Mouse (Mus musculus) hindbrain, embryonic 12.5 days (tissue): ENCODE results near the gene Vstm4. TPM values are rescaled to one million over a fixed set of nuclear protein-coding genes. Genes with fewer than 3 reads are reported as not detected.

Experiments
- ATAC-seq: fragments of 200-750 bp; cut with Nextera tagmentation; 2 replicates; pipeline ENCODE4 v1.8.0; 2017; ENCODE audit warnings: moderate TSS enrichment; ENCODE audit not compliant: low FRiP score
- H3K27ac ChIP-seq: fragments of 300-500 bp; sonication (generic); 2 replicates; pipeline ENCODE4 v1.5.1; 2016; ENCODE audit warnings: mild to moderate bottlenecking
- H3K27me3 ChIP-seq: fragments of 300-500 bp; sonication (generic); 2 replicates; pipeline ENCODE4 v1.6.1; 2016; ENCODE audit warnings: mild to moderate bottlenecking
- H3K36me3 ChIP-seq: fragments of 300-500 bp; sonication (generic); 2 replicates; pipeline ENCODE4 v1.6.1; 2016; ENCODE audit warnings: mild to moderate bottlenecking
- H3K4me1 ChIP-seq: fragments of 300-500 bp; sonication (generic); 2 replicates; pipeline ENCODE4 v1.6.1; 2016
- H3K4me2 ChIP-seq: fragments of 300-500 bp; sonication (generic); replicated peaks from 2 replicates; pipeline ENCODE4 v1.6.1; 2016; ENCODE audit warnings: mild to moderate bottlenecking
- H3K4me3 ChIP-seq: fragments of 300-500 bp; sonication (generic); 2 replicates; pipeline ENCODE4 v1.5.1; 2016; ENCODE audit warnings: mild to moderate bottlenecking
- H3K9ac ChIP-seq: fragments of 300-500 bp; sonication (generic); 2 replicates; pipeline ENCODE4 v1.6.1; 2016; ENCODE audit warnings: mild to moderate bottlenecking, moderate library complexity
- H3K9me3 ChIP-seq: fragments of 300-500 bp; sonication (generic); replicated peaks from 2 replicates; pipeline ENCODE4 v1.6.1; 2016; ENCODE audit warnings: mild to moderate bottlenecking
- WGBS: fragments of 180-500 bp; shearing (Covaris S2); methylation state at CpG from one replicate; pipeline ENCODE4 v1.1.7; 2016; 5-methylcytosine and 5-hydroxymethylcytosine counted together
- polyA plus RNA-seq: library from polyadenylated mRNA; unstranded; fragments of >200 nt; fragmentation: Nextera tagmentation; extraction: Ambion mirVana; gene quantifications from 2 replicates; pipeline ENCODE4 v1.2.1, GENCODE M21; 2016

Gene Vstm4
- polyA plus RNA-seq, 1 experiment from 2014 or later, result 7.3 TPM

DNA sequence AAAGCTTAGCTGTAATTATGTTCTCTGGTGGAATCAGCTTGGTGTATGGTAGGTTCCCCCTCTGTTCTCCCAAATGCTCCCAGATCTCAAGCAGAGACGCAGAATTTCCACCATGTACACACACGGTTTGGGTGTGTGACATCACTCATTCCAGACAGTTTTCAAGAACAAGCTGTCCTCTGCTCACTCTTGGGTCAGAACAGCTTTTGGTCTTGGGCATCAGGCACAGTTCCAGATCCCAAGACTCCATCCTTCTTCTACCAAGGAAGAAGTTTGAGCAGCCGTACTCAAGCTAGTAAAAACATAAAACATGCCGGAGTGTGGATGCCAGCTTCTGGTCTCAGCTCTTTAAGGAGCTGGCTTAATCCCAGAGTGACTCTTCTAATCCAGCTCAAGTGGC is 54.6 kb downstream of the Vstm4 start:
- Histone ChIP-seq H3K36me3 (no peaks in the 10 kb centered on the region), H3K4me2 (no peak overlapping the region), H3K27ac (no peak overlapping the region), H3K9me3 (no peaks in the 10 kb centered on the region), H3K27me3 (no peaks in the 10 kb centered on the region), H3K4me1 (no peaks in the 10 kb centered on the region), H3K4me3 (no peak overlapping the region), H3K9ac (no peak overlapping the region)
- 92% methylated on average over 4 of the region's 4 CpGs for WGBS
- ATAC-seq, result no peak

DNA sequence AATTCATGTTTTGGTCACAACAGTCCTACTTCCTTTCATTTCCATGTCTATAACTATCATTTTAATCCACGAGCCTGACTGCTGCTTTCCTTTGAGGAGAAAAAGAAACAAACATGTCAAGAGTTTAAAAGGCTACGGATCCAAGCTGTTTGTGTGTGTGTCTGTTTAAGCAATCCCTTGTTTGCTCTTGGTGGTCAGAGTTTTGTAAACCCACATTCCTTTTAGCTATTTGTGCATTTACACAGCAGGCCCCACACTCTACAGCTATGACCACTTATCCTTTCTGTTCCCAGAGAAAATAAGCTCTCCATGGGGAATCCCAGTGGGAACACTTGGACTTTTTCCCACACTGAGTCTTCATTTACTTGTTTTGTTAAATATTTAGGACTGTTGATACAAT is 58.8 kb downstream of the Vstm4 start:
- Histone ChIP-seq H3K9me3 (no peaks in the 10 kb centered on the region), H3K4me2 (no peak overlapping the region), H3K4me3 (no peak overlapping the region), H3K27ac (no peak overlapping the region), H3K9ac (no peak overlapping the region), H3K4me1 (no peaks in the 10 kb centered on the region), H3K27me3 (no peaks in the 10 kb centered on the region), H3K36me3 (no peaks in the 10 kb centered on the region)
- no peak for ATAC-seq
- WGBS, result 50% methylated on average over 2 of the region's 2 CpGs

DNA sequence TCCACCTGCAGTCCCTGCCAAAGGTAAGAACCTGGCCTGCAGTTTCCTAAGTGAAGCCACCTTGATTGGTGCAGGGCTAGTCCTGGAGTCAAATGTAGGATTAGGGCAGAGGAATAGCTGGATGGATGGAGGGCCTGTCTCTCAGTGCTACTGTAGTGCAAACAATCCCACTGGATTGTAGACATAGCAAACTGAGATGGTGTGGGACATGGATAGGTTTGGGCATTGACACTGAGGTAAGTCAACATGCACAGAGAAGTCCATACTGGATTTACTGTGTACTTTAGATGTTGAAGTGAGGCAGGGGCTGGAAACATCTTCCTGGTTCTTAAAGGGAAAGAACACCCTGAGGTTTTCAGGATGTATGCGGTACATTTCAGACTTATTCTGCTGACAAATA is 61.4 kb downstream of the Vstm4 start:
- no peaks in the 10 kb centered on the region for H3K4me1 ChIP-seq
- no peaks in the 10 kb centered on the region for H3K36me3 ChIP-seq
- H3K4me2 ChIP-seq, result no peak overlapping the region
- no peaks in the 10 kb centered on the region for H3K27me3 ChIP-seq
- WGBS, result 98% methylated on average over 1 of the region's 1 CpGs
- no peak overlapping the region for H3K4me3 ChIP-seq
- H3K9ac ChIP-seq, result no peak overlapping the region
- no peak overlapping the region for H3K27ac ChIP-seq
- ATAC-seq, result no peak
- no peaks in the 10 kb centered on the region for H3K9me3 ChIP-seq

DNA sequence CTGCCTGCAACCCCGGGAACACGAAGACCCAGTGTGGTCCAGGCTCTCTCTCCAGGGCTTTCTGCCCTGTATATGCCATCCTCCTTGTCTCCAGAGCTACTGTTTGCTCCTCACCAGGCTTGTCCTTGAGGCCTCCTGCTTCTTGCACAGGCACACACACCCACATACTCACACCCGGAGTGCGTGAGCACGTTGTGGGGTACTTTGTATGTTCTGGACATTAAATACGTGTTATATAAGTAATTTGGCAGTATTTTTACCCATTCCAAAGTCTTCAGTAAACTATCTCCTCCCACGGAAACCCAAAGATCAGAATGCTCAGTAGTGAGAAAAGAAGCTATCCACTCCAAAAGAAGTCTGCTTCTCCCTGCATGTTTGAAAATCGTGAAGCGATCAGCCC is 67.3 kb downstream of the Vstm4 start:
- Histone ChIP-seq H3K4me3 (no peak overlapping the region), H3K9ac (no peak overlapping the region), H3K4me2 (no peak overlapping the region), H3K36me3 (no peaks in the 10 kb centered on the region), H3K9me3 (no peaks in the 10 kb centered on the region), H3K27me3 (no peaks in the 10 kb centered on the region), H3K27ac (no peak overlapping the region), H3K4me1 (no peaks in the 10 kb centered on the region)
- no peak for ATAC-seq
- 88% methylated on average over 9 of the region's 9 CpGs for WGBS

DNA sequence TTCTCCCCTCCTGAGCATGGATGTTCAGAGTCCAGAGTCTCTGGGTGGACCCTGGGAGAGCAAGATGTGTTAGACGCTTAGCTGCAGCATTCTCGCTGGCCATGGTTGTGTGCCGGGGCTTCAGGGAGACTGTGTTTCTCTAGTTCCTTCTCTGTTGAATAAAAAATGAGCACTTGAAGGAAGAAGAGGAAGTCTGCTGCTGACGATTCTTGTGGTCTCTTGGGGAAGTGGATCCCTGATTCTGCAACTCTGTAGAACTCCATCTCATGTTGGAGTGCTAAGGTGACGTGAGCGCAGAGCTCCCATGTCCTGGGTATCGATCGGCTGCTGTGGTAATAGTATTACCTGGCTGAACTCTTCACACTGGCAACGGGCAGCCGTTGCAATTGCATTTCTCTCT is 75.2 kb downstream of the Vstm4 start:
- no peaks in the 10 kb centered on the region for H3K9me3 ChIP-seq
- no peaks in the 10 kb centered on the region for H3K36me3 ChIP-seq
- no peak for ATAC-seq
- no peaks in the 10 kb centered on the region for H3K27me3 ChIP-seq
- WGBS, result 89% methylated on average over 10 of the region's 10 CpGs
- H3K9ac ChIP-seq, result no peak overlapping the region
- no peak overlapping the region for H3K4me2 ChIP-seq
- H3K4me1 ChIP-seq, result no peaks in the 10 kb centered on the region
- H3K4me3 ChIP-seq, result no peak overlapping the region
- no peak overlapping the region for H3K27ac ChIP-seq

DNA sequence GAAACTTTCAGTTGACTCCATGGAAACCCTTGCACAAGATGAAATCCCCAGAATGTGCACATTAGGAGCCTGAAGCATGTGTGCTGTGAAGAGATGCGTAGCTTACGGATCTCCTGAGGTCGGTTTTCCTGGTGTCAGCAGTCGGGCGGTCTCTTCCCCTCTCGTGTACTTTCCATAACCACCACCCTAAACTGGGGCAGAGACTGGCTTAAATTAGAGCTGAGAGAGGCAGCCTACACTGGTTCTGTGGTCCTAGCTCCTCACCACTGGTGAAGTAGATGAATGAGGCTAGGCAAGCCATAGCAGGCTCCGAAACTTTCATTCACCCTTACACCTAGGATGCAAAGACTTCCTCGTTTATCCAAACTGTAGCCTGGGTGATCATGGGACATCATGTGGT is 75.7 kb downstream of the Vstm4 start:
- Histone ChIP-seq H3K4me1 (no peaks in the 10 kb centered on the region), H3K27me3 (no peaks in the 10 kb centered on the region), H3K9ac (no peak overlapping the region), H3K4me3 (no peak overlapping the region), H3K27ac (no peak overlapping the region), H3K9me3 (no peaks in the 10 kb centered on the region), H3K4me2 (no peak overlapping the region), H3K36me3 (no peaks in the 10 kb centered on the region)
- ATAC-seq, result no peak
- 84% methylated on average over 8 of the region's 8 CpGs for WGBS

DNA sequence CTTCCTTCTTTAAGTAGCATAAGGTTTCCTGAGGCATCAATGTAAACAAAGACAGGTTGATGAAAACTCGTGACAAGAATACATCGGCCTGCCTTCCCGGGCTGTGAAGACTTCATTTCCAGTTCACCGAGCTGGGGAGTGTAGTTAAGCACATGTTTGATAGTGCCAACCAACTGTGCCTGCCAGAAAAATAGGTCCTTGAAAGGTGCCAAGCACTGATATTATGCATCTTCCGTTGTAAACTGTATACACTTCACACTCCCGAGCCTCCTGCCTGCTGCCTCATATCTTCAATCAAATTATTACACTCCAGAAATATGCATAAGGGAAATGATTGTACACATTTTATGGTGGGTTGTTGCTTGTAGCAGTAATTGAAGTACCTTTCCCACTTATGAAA is 77.5 kb downstream of the Vstm4 start:
- Histone ChIP-seq H3K9ac (no peak overlapping the region), H3K9me3 (no peaks in the 10 kb centered on the region), H3K36me3 (no peaks in the 10 kb centered on the region), H3K4me2 (no peak overlapping the region), H3K27me3 (no peaks in the 10 kb centered on the region), H3K4me3 (no peak overlapping the region), H3K4me1 (no peaks in the 10 kb centered on the region), H3K27ac (no peak overlapping the region)
- WGBS, result 78% methylated on average over 6 of the region's 6 CpGs
- ATAC-seq, result no peak

DNA sequence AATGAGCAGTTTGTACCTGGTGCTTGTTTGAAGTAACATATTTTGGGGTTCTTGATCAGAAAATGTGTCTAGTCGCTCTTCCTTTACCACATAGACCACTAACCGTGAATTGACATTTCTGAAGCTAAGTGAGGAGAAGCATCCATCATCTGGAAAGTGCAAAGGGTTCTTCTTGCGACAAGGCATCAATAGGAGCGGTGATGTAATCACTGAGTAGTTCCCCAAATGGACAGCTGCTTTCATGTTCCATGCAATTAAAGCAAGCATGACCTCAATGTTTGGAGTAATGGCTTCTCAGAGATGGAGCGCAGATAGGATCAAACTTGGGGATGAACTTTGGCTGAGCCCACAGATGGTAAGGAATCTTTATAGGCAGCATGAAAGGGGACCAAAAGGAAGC is 82.7 kb downstream of the Vstm4 start:
- H3K9me3 ChIP-seq, result no peaks in the 10 kb centered on the region
- no peak overlapping the region for H3K27ac ChIP-seq
- H3K36me3 ChIP-seq, result no peaks in the 10 kb centered on the region
- no peak overlapping the region for H3K4me3 ChIP-seq
- ATAC-seq, result no peak
- WGBS, result 78% methylated on average over 5 of the region's 5 CpGs
- H3K4me1 ChIP-seq, result 0 out of 2 replicates have a peak, but pooled peaks cover 5% of the 10 kb centered on the region
- H3K27me3 ChIP-seq, result no peaks in the 10 kb centered on the region
- no peak overlapping the region for H3K4me2 ChIP-seq
- H3K9ac ChIP-seq, result no peak overlapping the region

DNA sequence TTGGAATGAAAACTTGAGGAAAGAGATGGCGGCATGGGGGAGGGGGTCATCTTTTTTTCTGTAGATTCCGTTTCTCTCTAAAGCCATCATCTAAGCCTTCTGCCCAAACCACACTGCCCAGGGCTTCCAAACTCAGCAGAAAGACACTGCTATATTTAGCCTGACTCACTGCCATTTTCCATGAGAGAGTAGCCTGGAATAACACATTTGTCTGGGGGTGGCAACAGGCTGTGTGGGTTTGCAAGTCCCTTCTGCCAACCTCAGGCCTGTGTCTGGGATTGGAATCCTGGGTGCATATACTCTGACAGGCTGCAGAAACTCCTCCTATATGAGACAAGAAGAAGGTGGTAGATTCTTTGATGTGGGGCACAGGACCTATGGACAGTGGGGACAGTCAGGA is 91.0 kb downstream of the Vstm4 start:
- no peak overlapping the region for H3K4me3 ChIP-seq
- no peak overlapping the region for H3K4me2 ChIP-seq
- H3K4me1 ChIP-seq, result peaks cover 15% of the 10 kb centered on the region
- no peaks in the 10 kb centered on the region for H3K36me3 ChIP-seq
- H3K27me3 ChIP-seq, result peaks cover 2% of the 10 kb centered on the region; the same call in 1 of the 2 replicates
- 97% methylated on average over 2 of the region's 2 CpGs for WGBS
- H3K9me3 ChIP-seq, result no peaks in the 10 kb centered on the region
- no peak for ATAC-seq
- no peak overlapping the region for H3K27ac ChIP-seq
- H3K9ac ChIP-seq, result no peak overlapping the region

DNA sequence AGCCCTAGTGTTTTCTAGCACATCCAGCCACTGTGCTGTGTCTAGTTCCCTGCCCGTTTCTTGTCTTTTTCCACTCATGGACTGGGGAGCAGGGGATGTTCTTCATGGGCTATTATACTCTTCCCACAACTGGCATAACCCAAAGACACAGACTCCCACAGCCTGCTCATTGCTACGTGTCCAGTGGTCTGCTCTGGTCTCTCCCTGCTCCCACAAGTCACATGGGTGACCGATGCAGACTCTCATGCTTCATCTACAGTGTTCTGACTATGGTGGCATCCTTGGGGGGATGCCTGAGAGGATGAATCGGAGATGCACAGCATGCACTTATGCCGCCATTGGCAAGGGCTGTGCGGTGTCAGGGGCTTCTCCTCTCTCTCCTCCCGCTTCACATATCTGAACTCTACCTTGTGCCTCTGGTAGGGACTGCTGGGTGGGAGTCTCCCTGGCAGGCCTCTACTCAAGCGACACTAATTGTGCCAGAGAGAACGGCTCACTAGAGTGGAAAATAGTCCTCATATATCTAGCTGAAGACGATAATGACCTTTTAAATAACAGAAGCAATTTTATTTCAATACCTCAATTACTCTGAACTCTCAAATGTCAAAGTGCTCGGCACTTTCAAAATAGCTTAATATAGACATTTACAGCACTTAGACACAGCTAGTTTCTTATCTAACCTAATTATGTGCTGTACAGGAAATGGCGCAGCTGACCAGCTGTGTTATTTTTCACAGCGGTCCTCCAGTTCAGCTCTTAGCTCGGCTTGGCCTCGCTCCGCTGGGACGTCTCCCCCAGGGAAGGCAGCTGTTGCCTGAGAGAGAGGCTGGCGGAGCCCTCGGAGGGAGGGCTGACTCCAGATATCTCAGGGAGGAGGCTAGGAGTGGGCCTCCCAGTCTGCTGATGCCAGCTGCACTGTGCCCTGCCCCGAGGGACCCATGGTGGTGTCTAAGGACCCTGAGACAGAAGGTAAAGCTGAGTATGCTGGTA is 94.1 kb downstream of the Vstm4 start:
- 47% methylated on average over 20 of the region's 20 CpGs for WGBS
- ATAC-seq, result peak; percentile 83

DNA sequence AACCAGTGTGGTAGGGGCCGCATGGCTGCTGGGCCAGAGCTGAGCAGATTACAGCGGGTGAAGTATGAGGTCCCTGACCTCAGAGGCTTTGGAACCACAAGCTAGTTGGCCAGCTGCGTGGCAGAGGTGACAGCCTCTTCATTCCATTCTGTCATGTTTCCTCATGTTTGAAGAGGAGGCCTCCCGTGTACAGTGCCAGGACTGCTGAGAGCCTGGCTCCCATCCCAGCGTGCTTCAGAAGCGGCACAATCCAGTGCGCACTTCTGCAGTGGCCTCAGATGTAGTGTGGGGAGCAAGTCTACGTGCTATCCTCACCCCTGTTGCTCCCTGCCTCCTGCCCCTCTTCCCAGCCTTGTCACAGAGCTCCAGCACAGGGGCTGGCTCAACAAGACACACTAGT is 99.9 kb downstream of the Vstm4 start:
- no peak for ATAC-seq
- Histone ChIP-seq H3K27me3 (peaks cover 5% of the 10 kb centered on the region; the same call in 1 of the 2 replicates), H3K9ac (no peak overlapping the region), H3K9me3 (no peaks in the 10 kb centered on the region), H3K4me2 (no peak overlapping the region), H3K4me1 (peaks cover under 1% of the 10 kb centered on the region), H3K4me3 (no peak overlapping the region), H3K36me3 (no peaks in the 10 kb centered on the region), H3K27ac (no peak overlapping the region)
- WGBS, result 75% methylated on average over 8 of the region's 8 CpGs

More for the DNA sequence above, 94.1 kb downstream of the Vstm4 start:
- H3K36me3 ChIP-seq, result no peaks in the 10 kb centered on the region
- H3K27me3 ChIP-seq, result peaks cover 5% of the 10 kb centered on the region; the same call in 1 of the 2 replicates
- peaks cover 15% of the 10 kb centered on the region for H3K4me1 ChIP-seq
- H3K27ac ChIP-seq, result peak overlapping the region; percentile 57; the same call in 1 of the 2 replicates
- H3K4me2 ChIP-seq, result peak overlapping the region; percentile 13; the same call in 1 of the 2 replicates
- no peak overlapping the region for H3K9ac ChIP-seq
- no peaks in the 10 kb centered on the region for H3K9me3 ChIP-seq
- no peak overlapping the region for H3K4me3 ChIP-seq

DNA sequence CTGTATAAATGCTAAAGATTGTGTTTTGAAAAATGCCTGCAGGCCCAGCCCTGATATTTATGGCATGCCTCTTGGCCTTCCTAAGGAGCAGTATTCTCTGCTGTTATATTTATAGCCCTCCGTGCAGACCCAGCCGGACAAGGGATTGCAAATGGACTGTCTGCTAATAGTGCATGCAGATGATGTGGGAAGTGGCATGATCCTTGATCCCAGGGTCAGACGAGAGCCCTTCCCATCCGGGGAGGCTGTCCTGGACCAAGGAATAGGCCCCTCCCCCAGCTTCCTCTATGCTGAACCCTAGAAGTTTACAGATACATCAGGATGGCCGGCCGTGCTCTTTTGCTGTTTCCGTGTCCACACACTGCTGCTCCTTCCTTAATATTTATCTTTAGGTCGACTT is 102.1 kb downstream of the Vstm4 start:
- Histone ChIP-seq H3K36me3 (no peaks in the 10 kb centered on the region), H3K27me3 (no peaks in the 10 kb centered on the region), H3K4me1 (no peaks in the 10 kb centered on the region; the same call in 1 of the 2 replicates), H3K4me2 (no peak overlapping the region), H3K9ac (no peak overlapping the region), H3K27ac (no peak overlapping the region), H3K9me3 (no peaks in the 10 kb centered on the region), H3K4me3 (no peak overlapping the region)
- 63% methylated on average over 8 of the region's 8 CpGs for WGBS
- no peak for ATAC-seq

DNA sequence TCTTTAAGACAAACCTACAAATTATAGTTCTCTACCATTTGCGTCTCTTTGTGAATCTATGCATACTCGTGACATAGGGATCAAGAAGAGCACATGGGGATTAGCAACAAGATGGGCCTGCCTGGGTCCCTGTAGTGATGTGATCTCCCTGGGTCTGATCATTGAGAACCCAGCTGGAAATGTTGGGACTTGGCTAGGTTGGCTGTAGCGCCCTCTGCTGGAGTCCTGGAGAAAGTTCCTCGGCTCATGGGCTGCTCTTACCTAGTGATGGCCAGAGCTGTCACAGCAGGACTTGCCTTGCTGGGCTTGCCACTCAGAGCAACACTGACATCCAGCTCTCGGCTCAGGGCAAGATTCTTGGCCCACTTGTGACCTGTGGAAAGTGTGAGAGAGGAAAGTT is 103.9 kb downstream of the Vstm4 start:
- WGBS, result 32% methylated on average over 5 of the region's 5 CpGs
- no peak for ATAC-seq
- Histone ChIP-seq H3K27ac (no peak overlapping the region), H3K9ac (no peak overlapping the region), H3K4me3 (no peak overlapping the region), H3K4me2 (no peak overlapping the region), H3K9me3 (no peaks in the 10 kb centered on the region), H3K36me3 (no peaks in the 10 kb centered on the region), H3K27me3 (no peaks in the 10 kb centered on the region), H3K4me1 (no peaks in the 10 kb centered on the region; the same call in 1 of the 2 replicates)
